Mouse (Mus musculus): ENCODE measurements around the gene Fuca1.

Fuca1 gene

GRCm38 (mm10) chr4:135922190-135922589, 1.7 kb downstream of the Fuca1 start:
- 98% methylated on average over 1 of the region's 1 CpGs for WGBS

- 91% methylated on average over 2 of the region's 2 CpGs for WGBS
Observed at GRCm38 (mm10) chr4:135924418-135924817, 3.9 kb downstream of the Fuca1 start.

- 82% methylated on average over 5 of the region's 5 CpGs for WGBS
Observed at GRCm38 (mm10) chr4:135925341-135925740, 4.8 kb downstream of the Fuca1 start.

GRCm38 (mm10) chr4:135926195-135926808, 5.8 kb downstream of the Fuca1 start:
- 94% methylated on average over 10 of the region's 10 CpGs for WGBS

GRCm38 (mm10) chr4:135926861-135927260, 6.3 kb downstream of the Fuca1 start:
- 98% methylated on average over 3 of the region's 3 CpGs for WGBS

- 90% methylated on average over 9 of the region's 9 CpGs for WGBS
Observed at GRCm38 (mm10) chr4:135928376-135928775, 7.8 kb downstream of the Fuca1 start.

- WGBS: 95% methylated on average over 5 of the region's 5 CpGs
Observed at GRCm38 (mm10) chr4:135929405-135929804, 8.9 kb downstream of the Fuca1 start.

GRCm38 (mm10) chr4:135929828-135930227, 9.3 kb downstream of the Fuca1 start:
- 97% methylated on average over 9 of the region's 9 CpGs for WGBS

- WGBS: 98% methylated on average over 8 of the region's 8 CpGs
Observed at GRCm38 (mm10) chr4:135930239-135930638, 9.7 kb downstream of the Fuca1 start.

GRCm38 (mm10) chr4:135931832-135932231, 11.3 kb downstream of the Fuca1 start:
- WGBS: 71% methylated on average over 5 of the region's 5 CpGs

GRCm38 (mm10) chr4:135934708-135935500, 14.4 kb downstream of the Fuca1 start:
- WGBS: 72% methylated on average over 12 of the region's 12 CpGs

GRCm38 (mm10) chr4:135935502-135935901, 15.0 kb downstream of the Fuca1 start:
- WGBS: 68% methylated on average over 5 of the region's 5 CpGs

GRCm38 (mm10) chr4:135938858-135939257, 18.3 kb downstream of the Fuca1 start:
- WGBS: 85% methylated on average over 7 of the region's 7 CpGs

GRCm38 (mm10) chr4:135941026-135941425, 20.5 kb downstream of the Fuca1 start:
- WGBS: 87% methylated on average over 8 of the region's 8 CpGs

GRCm38 (mm10) chr4:135942193-135942592, 21.7 kb downstream of the Fuca1 start:
- WGBS: 74% methylated on average over 6 of the region's 6 CpGs

- WGBS: 39% methylated on average over 4 of the region's 4 CpGs
Observed at GRCm38 (mm10) chr4:135943389-135943788, 22.9 kb downstream of the Fuca1 start.

GRCm38 (mm10) chr4:135945706-135946105, 25.2 kb downstream of the Fuca1 start:
- WGBS: 81% methylated on average over 10 of the region's 10 CpGs

GRCm38 (mm10) chr4:135946278-135946658, 25.7 kb downstream of the Fuca1 start, which contains the start of gene Hmgcl:
Gene Hmgcl (plus strand): TSS chr4:135946448.
- under 1% methylated on average over 23 of the region's 23 CpGs for WGBS

GRCm38 (mm10) chr4:135946659-135947301, 26.2 kb downstream of the Fuca1 start:
- WGBS: 1% methylated on average over 28 of the region's 28 CpGs

GRCm38 (mm10) chr4:135948142-135948541, 27.6 kb downstream of the Fuca1 start:
- whole genome bisulfite sequencing: 84% methylated on average over 8 of the region's 8 CpGs

GRCm38 (mm10) chr4:135949475-135949874, 28.9 kb downstream of the Fuca1 start:
- WGBS: 71% methylated on average over 10 of the region's 10 CpGs

- WGBS: 28% methylated on average over 6 of the region's 6 CpGs
Observed at GRCm38 (mm10) chr4:135949911-135950310, 29.4 kb downstream of the Fuca1 start.

GRCm38 (mm10) chr4:135950365-135950764, 29.8 kb downstream of the Fuca1 start:
- 85% methylated on average over 6 of the region's 6 CpGs for WGBS

All from cerebral cortex, adult 2 months (tissue).